Mouse (Mus musculus): ENCODE data around the gene Strn. TPM values are rescaled to one million over a fixed set of nuclear protein-coding genes. Genes with fewer than 3 reads are reported as not detected.

Strn gene
- total RNA-seq (2023): 10 to 100 TPM; 28.5 to 34.5 TPM

DNA sequence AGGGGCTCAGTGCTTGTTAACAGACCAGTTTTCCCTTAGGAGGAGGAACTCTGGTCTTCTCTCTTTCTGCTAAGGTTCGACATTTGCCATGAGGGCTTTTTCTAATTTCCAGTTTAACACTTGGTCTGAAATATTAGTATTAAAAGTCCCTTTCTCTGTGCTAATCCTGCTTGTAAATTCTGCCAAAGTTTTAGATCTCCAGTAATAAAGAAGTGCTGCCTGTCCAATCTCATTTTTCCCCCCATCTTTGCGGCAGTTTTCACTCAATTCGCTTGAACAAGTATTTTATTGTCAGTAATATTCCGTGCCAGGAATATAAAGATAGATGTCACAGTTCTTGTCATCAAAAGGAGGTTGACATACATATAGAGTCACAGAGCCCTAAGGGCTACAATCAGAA lies at the start of gene Strn:
Gene Strn, minus strand, starts transcription at position 101 of the 400 bp plus-strand sequence.

Other genes starting within 250 kb of the Strn start
- gene Vit, start 229.1 kb downstream of the Strn start, total RNA-seq (2023): not detected
- 10 to 100 TPM; 26.0 to 28.2 TPM for gene Heatr5b, start 98.2 kb upstream of the Strn start, total RNA-seq (2023)
- gene Gpatch11, start 98.4 kb upstream of the Strn start, total RNA-seq (2023): 10 to 100 TPM; 17.6 to 20.0 TPM
- 10 to 100 TPM; 42.5 to 47.4 TPM for gene Eif2ak2, start 145.4 kb upstream of the Strn start, total RNA-seq (2023)
- not detected for gene Sult6b1, start 169.8 kb upstream of the Strn start, total RNA-seq (2023)
- gene Cebpzos, start 179.3 kb upstream of the Strn start, total RNA-seq (2023): 10 to 100 TPM in 1 of 2 experiments, 1 to 10 TPM in 1; 6.3 to 11.7 TPM
- gene Cebpz, start 199.9 kb upstream of the Strn start, total RNA-seq (2023): 10 to 100 TPM; 74.5 to 81.3 TPM
- gene Ndufaf7, start 199.9 kb upstream of the Strn start, total RNA-seq (2023): 10 to 100 TPM; 38.0 to 39.9 TPM